Comparison of ENCODE assay signal across 8 mouse cellular contexts in the genomic region with DNA sequence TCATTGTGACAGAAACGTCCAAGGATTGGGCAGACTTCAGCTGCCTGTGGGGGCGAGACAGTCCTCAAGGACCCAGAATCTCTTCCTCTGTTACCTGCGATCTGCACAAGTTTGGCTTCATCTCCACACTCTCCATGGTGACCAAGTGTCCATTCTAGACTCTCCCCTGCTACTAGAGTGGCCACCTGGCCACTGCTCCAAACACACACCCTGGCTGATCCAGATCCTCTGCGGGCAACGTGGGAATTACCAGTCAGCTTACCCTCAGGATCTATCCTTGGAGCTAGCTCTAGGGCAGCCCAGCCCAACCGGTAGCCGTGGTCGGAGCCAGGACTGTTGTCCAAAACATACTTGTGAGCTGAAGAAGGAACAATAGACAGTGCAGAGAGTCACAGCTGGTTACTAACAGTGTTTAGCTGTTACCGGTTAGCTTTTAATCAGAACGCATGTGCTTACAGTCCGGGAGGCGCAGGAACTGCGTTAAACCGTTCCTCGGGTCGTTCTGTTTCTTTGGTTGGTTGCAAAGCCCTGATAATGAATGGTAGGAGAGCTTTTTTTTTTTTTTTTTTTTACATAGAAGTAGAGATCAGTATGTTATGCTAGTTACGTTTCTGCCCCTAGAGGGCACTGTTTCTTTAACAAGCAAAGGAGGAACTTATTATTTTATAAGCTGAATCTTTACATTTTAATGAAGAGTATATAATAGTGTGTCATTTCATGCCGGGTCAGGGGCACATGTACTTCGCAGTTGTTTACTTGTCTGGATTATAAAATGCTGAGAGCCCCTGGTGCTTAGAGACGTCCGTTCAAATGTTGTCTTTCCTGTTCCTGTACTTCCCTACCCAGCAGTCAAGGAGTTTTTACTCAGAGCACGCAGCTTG. TPM values are rescaled to one million over a fixed set of nuclear protein-coding genes. Genes with fewer than 3 reads are reported as not detected.
A peak's percentile ranks its signal among the peaks of the same experiment; 100 is the strongest.
DNase-seq lines count a peak whose midpoint lies in the region; ATAC-seq and TF ChIP-seq lines count a peak whose summit lies in the region.

No protein-coding gene starts in this region.

- DNase-seq in intestine, embryonic 14.5 days (ENCODE audit: low spot score): peak; percentile 64
- DNase-seq in ES-E14 (ENCODE audit: low read depth, low spot score): peak; percentile 65
- peak; percentile 54 for DNase-seq in embryo, embryonic 11.5 days (ENCODE audit: low read depth, low spot score)
- peak; percentile 8 for DNase-seq in left cerebral cortex, postnatal 4 days
- DNase-seq in midbrain, embryonic 10.5 days (ENCODE audit: low spot score): no peak
- no peak for DNase-seq in adrenal gland, postnatal 4 days (ENCODE audit: low spot score in 2 of 2)

- no peak for ATAC-seq in intestine, embryonic 14.5 days (replicated peaks; ENCODE audit: low FRiP score, low TSS enrichment, low read depth)
- no peak for ATAC-seq in intestine, embryonic 15.5 days
- 0 out of 2 replicates have a peak, but pooled peaks have one; percentile 49 for ATAC-seq in heart, embryonic 16.5 days (replicated peaks; ENCODE audit: extremely low read depth, insufficient read depth, low FRiP score)

- H3K27me3 ChIP-seq in intestine, embryonic 14.5 days (replicated peaks; ENCODE audit: control insufficient read depth, insufficient read depth, low read length): no peaks in the 10 kb centered on the region
- H3K27me3 ChIP-seq in intestine, embryonic 15.5 days (replicated peaks): no peaks in the 10 kb centered on the region
- no peaks in the 10 kb centered on the region for H3K27me3 ChIP-seq in heart, embryonic 16.5 days (ENCODE audit: control insufficient read depth, insufficient read depth, low read length)
- H3K27me3 ChIP-seq in midbrain, embryonic 10.5 days (ENCODE audit: low read depth, poor library complexity, severe bottlenecking): no peaks in the 10 kb centered on the region

- no peak overlapping the region for H3K9ac ChIP-seq in intestine, embryonic 14.5 days (ENCODE audit: low read length)
- no peak overlapping the region for H3K9ac ChIP-seq in intestine, embryonic 15.5 days
- H3K9ac ChIP-seq in ES-E14 (ENCODE audit: insufficient read depth, low read depth, low read length, poor library complexity, severe bottlenecking): 0 out of 2 replicates have a peak overlapping the region, but pooled peaks have one; percentile 37
- peak overlapping the region; percentile 53 for H3K9ac ChIP-seq in heart, embryonic 16.5 days (ENCODE audit: low read length)

- intact Hi-C loops in left cerebral cortex, postnatal 4 days (cut with DNase I): loop anchor here (10.0 kb wide), 1 partner anchor 283 kb away; no protein-coding TSS in a partner anchor

- H3K4me3 ChIP-seq in intestine, embryonic 14.5 days (ENCODE audit: low read depth, low read length): no peak overlapping the region
- no peak overlapping the region for H3K4me3 ChIP-seq in intestine, embryonic 15.5 days (replicated peaks)
- no peak overlapping the region for H3K4me3 ChIP-seq in ES-E14 (ENCODE audit: insufficient read depth in 1 of 2, low read depth in 1 of 2, low read length in 2 of 2, poor library complexity in 1 of 2, severe bottlenecking in 1 of 2)
- H3K4me3 ChIP-seq in heart, embryonic 16.5 days (ENCODE audit: low read length): peak overlapping the region; percentile 26
- no peak overlapping the region for H3K4me3 ChIP-seq in midbrain, embryonic 10.5 days

- H3K4me1 ChIP-seq in intestine, embryonic 14.5 days (replicated peaks; ENCODE audit: control insufficient read depth, insufficient read depth, low read length): no peaks in the 10 kb centered on the region
- H3K4me1 ChIP-seq in intestine, embryonic 15.5 days (replicated peaks): no peaks in the 10 kb centered on the region
- H3K4me1 ChIP-seq in ES-E14 (ENCODE audit: control insufficient read depth in 2 of 2, insufficient read depth in 2 of 2, low read length in 2 of 2, poor library complexity in 1 of 2): peaks cover 0 to 4% of the 10 kb centered on the region in 2 experiments; a peak in 2 of 4 replicates
- peaks cover 4% of the 10 kb centered on the region; the same call in 1 of the 2 replicates for H3K4me1 ChIP-seq in heart, embryonic 16.5 days (ENCODE audit: control insufficient read depth, insufficient read depth, low read length)
- H3K4me1 ChIP-seq in midbrain, embryonic 10.5 days: peaks cover 4% of the 10 kb centered on the region; the same call in 1 of the 2 replicates

- H3K9me3 ChIP-seq in intestine, embryonic 14.5 days (ENCODE audit: control insufficient read depth, low read length): no peaks in the 10 kb centered on the region
- H3K9me3 ChIP-seq in intestine, embryonic 15.5 days: no peaks in the 10 kb centered on the region
- H3K9me3 ChIP-seq in ES-E14 (ENCODE audit: control insufficient read depth, insufficient read depth, low read depth, low read length): no peaks in the 10 kb centered on the region
- H3K9me3 ChIP-seq in heart, embryonic 16.5 days (replicated peaks; ENCODE audit: control insufficient read depth, low read length): no peaks in the 10 kb centered on the region
- no peaks in the 10 kb centered on the region for H3K9me3 ChIP-seq in midbrain, embryonic 10.5 days (replicated peaks)

- in situ Hi-C loops in ES-E14 (cut with MboI; ENCODE audit: low sequenced_read_pairs in 2 of 2, unreplicated experiment in 2 of 2): no loop called here

- no peak overlapping the region for H3K27ac ChIP-seq in intestine, embryonic 14.5 days (ENCODE audit: low read depth)
- no peak overlapping the region for H3K27ac ChIP-seq in intestine, embryonic 15.5 days
- peak overlapping the region; percentile 24; the same call in 1 of the 2 replicates for H3K27ac ChIP-seq in ES-E14 (ENCODE audit: insufficient read depth, low read depth, low read length, poor library complexity, severe bottlenecking)
- H3K27ac ChIP-seq in heart, embryonic 16.5 days (ENCODE audit: low read length): peak overlapping the region; percentile 14; the same call in 1 of the 2 replicates
- H3K27ac ChIP-seq in midbrain, embryonic 10.5 days (replicated peaks): 0 out of 2 replicates have a peak overlapping the region, but pooled peaks have one; percentile 2

- peak overlapping the region; percentile 7 for H3K4me2 ChIP-seq in intestine, embryonic 14.5 days (ENCODE audit: low read length)
- H3K4me2 ChIP-seq in intestine, embryonic 15.5 days (replicated peaks): no peak overlapping the region; the same call in 1 of the 2 replicates
- peak overlapping the region; percentile 59 for H3K4me2 ChIP-seq in heart, embryonic 16.5 days (ENCODE audit: low read depth, low read length)

- H3K36me3 ChIP-seq in intestine, embryonic 14.5 days (ENCODE audit: control insufficient read depth, insufficient read depth, low read length): no peaks in the 10 kb centered on the region
- no peaks in the 10 kb centered on the region for H3K36me3 ChIP-seq in intestine, embryonic 15.5 days
- H3K36me3 ChIP-seq in ES-E14 (ENCODE audit: control insufficient read depth, insufficient read depth, low read length, poor library complexity, severe bottlenecking): peaks cover 2% of the 10 kb centered on the region; the same call in 1 of the 2 replicates
- H3K36me3 ChIP-seq in heart, embryonic 16.5 days (ENCODE audit: control insufficient read depth, insufficient read depth): peaks cover 5% of the 10 kb centered on the region; the same call in 1 of the 2 replicates
- H3K36me3 ChIP-seq in midbrain, embryonic 10.5 days: no peaks in the 10 kb centered on the region

- WGBS in intestine, embryonic 14.5 days: 36% methylated on average over 22 of the region's 22 CpGs
- WGBS in intestine, embryonic 15.5 days: 34% methylated on average over 22 of the region's 22 CpGs
- WGBS in heart, embryonic 16.5 days: 34% methylated on average over 22 of the region's 22 CpGs
- WGBS in midbrain, embryonic 10.5 days: 43% methylated on average over 22 of the region's 22 CpGs

TF ChIP-seq in ES-E14, 5 proteins besides CTCF, POLR2A, EP300 and RAD21:
- TF ChIP-seq ZNF384 (IDR thresholded peaks at IDR 0.05; ENCODE audit: low read depth, low read length) (peak; percentile 98), HCFC1 (IDR thresholded peaks at IDR 0.05; ENCODE audit: borderline replicate concordance, insufficient read depth, low read length) (no peak)

RNA-seq across cellular contexts. Expression of gene Exoc6, which starts 52.0 kb away (rescaled TPM):
- 14.9 and 15.7 TPM in 2 replicates for polyA plus RNA-seq in intestine, embryonic 14.5 days (2014; fragmentation: Nextera tagmentation; extraction: Ambion mirVana)
- 17.8 and 18.9 TPM in 2 replicates for polyA plus RNA-seq in intestine, embryonic 15.5 days (2015; fragmentation: Nextera tagmentation; extraction: Ambion mirVana)
- total RNA-seq in ES-E14 (2012; rRNA removed): 7.7 and 10.1 TPM in 2 replicates
- polyA plus RNA-seq in heart, embryonic 16.5 days (2015; fragmentation: Nextera tagmentation; extraction: Ambion mirVana): 18.7 and 20.5 TPM in 2 replicates
- total RNA-seq in left cerebral cortex, postnatal 4 days (2021): 10 to 100 TPM; 54.5 to 55.5 TPM
- polyA plus RNA-seq in midbrain, embryonic 10.5 days (2016; fragmentation: Nextera tagmentation; extraction: Ambion mirVana): 7.6 and 7.9 TPM in 2 replicates
- total RNA-seq in adrenal gland, postnatal 4 days (2021): 10 to 100 TPM; 21.3 to 22.3 TPM

Comparison
In these comparisons a context has a peak if more than half of its experiments do, and no peak if none do; other contexts are left out.
1. DNase-seq: peak in intestine, embryonic 14.5 days (single experiment), ES-E14 (single experiment), embryo, embryonic 11.5 days (single experiment) and left cerebral cortex, postnatal 4 days (single experiment); none in midbrain, embryonic 10.5 days (single experiment) and adrenal gland, postnatal 4 days (0 of 2).
2. H3K27ac ChIP-seq: peak in ES-E14 (single experiment), heart, embryonic 16.5 days (single experiment) and midbrain, embryonic 10.5 days (single experiment); none in intestine, embryonic 14.5 days (single experiment) and intestine, embryonic 15.5 days (single experiment).
3. H3K9ac ChIP-seq: peak in ES-E14 (single experiment) and heart, embryonic 16.5 days (single experiment); none in intestine, embryonic 14.5 days (single experiment) and intestine, embryonic 15.5 days (single experiment).